8 mouse cellular contexts compared by ENCODE assay signal in genomic region chr17:46751794-46752556, GRCm38 (mm10). TPM values are rescaled to one million over a fixed set of nuclear protein-coding genes. Genes with fewer than 3 reads are reported as not detected.
DNase-seq lines count a peak whose midpoint lies in the region; ATAC-seq and TF ChIP-seq lines count a peak whose summit lies in the region.

Gene Cnpy3, minus strand, starts transcription at chr17:46752214.

- WGBS in forebrain, embryonic 15.5 days: under 1% methylated on average over 58 of the region's 58 CpGs
- WGBS in lung, adult 2 months: under 1% methylated on average over 58 of the region's 58 CpGs

- no peaks in the 10 kb centered on the region for H3K27me3 ChIP-seq in forebrain, embryonic 15.5 days

- TF ChIP-seq CTCF in lung, adult 2 months (IDR thresholded peaks at IDR 0.05; ENCODE audit: insufficient read depth, low read length): no peak

- ATAC-seq in forebrain, embryonic 15.5 days (replicated peaks): peak; percentile 99
- peak; percentile 87 for ATAC-seq in neutrophil, adult 5-6 weeks (ENCODE audit: extremely low read depth, insufficient number of reproducible peaks, low FRiP score, poor library complexity, severe bottlenecking)

- H3K9me3 ChIP-seq in forebrain, embryonic 15.5 days: no peaks in the 10 kb centered on the region

- peak within 1 kb of the TSS; percentile 73 for H3K9ac ChIP-seq in forebrain, embryonic 15.5 days (replicated peaks)

- intact Hi-C loops in heart, postnatal 25 days (cut with DNase I): no loop called here

- H3K4me3 ChIP-seq in forebrain, embryonic 15.5 days: peak within 1 kb of the TSS; percentile 98
- peak within 1 kb of the TSS; percentile 86 for H3K4me3 ChIP-seq in lung, adult 2 months (replicated peaks; ENCODE audit: extremely low read depth, low read depth, low read length)

- peak within 1 kb of the TSS; percentile 91 for H3K27ac ChIP-seq in forebrain, embryonic 15.5 days (replicated peaks)

- no peaks in the 10 kb centered on the region for H3K36me3 ChIP-seq in forebrain, embryonic 15.5 days

- peak; percentile 50; the same call in 1 of the 2 replicates for TF ChIP-seq POLR2A in lung, adult 2 months (IDR thresholded peaks at IDR 0.05; ENCODE audit: borderline replicate concordance, extremely low read depth, low read depth, low read length)

- H3K4me2 ChIP-seq in forebrain, embryonic 15.5 days (replicated peaks): peak within 1 kb of the TSS; percentile 82

- H3K4me1 ChIP-seq in forebrain, embryonic 15.5 days: peaks cover 16% of the 10 kb centered on the region
- no peaks in the 10 kb centered on the region for H3K4me1 ChIP-seq in lung, adult 2 months (ENCODE audit: control insufficient read depth, insufficient read depth, low read length)

- peak; percentile 99 for DNase-seq in ES-CJ7 (ENCODE audit: low read depth, low spot score)
- DNase-seq in cerebellum, adult 11 months: peak; percentile 98
- peak; percentile 95 for DNase-seq in heart, postnatal 25 days (ENCODE audit: low spot score)
- peak; percentile 98 to 99 for DNase-seq in layer of hippocampus, adult 18-20 months (ENCODE audit: low spot score in 2 of 2)
- peak; percentile 93 for DNase-seq in lung, adult 2 months
- peak; percentile 96 to 97 for DNase-seq in thymus, adult 18-20 months

RNA-seq across cellular contexts. Expression of gene Cnpy3, which starts in this region (rescaled TPM):
- polyA plus RNA-seq in forebrain, embryonic 15.5 days (2015; fragmentation: Nextera tagmentation; extraction: Ambion mirVana): 66.4 and 69.1 TPM in 2 replicates
- total RNA-seq in heart, postnatal 25 days (2021): 10 to 100 TPM; 18.8 to 20.1 TPM
- total RNA-seq in layer of hippocampus, adult 18-20 months (2021): 10 to 100 TPM; 66.6 to 71.8 TPM
- 54.9 and 59.7 TPM in 2 replicates for polyA plus RNA-seq in lung, adult 2 months (2012; rRNA removed)
- 104 and 105 TPM in 2 replicates for total RNA-seq in neutrophil, adult 5-6 weeks (2017)

Comparison
In these comparisons a context has a peak if more than half of its experiments do, and no peak if none do; other contexts are left out.
1. Peak in every context shown above with its lines: DNase-seq, ATAC-seq, H3K4me3 ChIP-seq and H3K27ac ChIP-seq.